Mouse (Mus musculus): ENCODE data around the gene Riiad1. TPM values are rescaled to one million over a fixed set of nuclear protein-coding genes. Genes with fewer than 3 reads are reported as not detected.

The Riiad1 gene
- not detected in 2 replicates for total RNA-seq (2012; rRNA removed)
- not detected in 2 replicates for total RNA-seq (2014; rRNA removed)
- not detected in 2 replicates for polyA plus RNA-seq (2012; ENCODE audit: insufficient read length, low read depth)

DNA sequence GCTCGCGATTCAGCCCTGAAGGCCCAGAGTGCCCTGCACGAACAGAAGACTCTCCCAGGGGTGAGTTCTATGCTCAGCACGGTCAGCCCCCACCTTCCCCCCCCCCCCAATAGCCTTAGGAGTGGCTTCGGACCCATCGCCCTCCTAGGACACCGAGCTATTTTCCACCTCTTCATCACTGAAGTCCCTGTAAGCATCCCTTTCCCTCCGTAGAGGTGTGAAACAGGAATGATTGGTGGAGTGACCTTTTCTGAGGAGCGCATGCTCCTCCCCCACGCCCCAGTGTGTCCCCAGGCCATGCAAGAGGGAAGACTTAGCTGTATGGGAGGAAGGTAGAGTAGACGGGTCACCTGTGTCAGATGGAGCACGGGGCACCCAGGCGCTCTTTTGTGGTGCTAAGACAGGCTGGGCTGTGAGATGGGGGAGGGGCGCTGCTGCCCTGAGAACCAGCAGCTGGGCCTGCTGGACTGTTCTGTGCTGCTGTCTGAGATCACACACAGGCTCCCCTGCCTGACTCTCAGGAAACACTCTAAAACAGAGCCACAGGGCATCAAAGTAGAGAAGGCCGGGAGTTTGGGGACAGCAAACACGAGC is at the start of gene Riiad1:
Gene Riiad1 (minus strand): TSS at position 51 of the 594 bp plus-strand sequence.
- H3K27me3 ChIP-seq (replicated peaks): no peaks in the 10 kb centered on the region
- H3K4me2 ChIP-seq (ENCODE audit: insufficient read depth, low read depth, poor library complexity, severe bottlenecking): no peak within 1 kb of the TSS
- dilution Hi-C loops (cut with MboI; ENCODE audit: extremely low pct_ligation_motif_present, extremely low pct_unique_long_range_greater_than_20kb, low sequenced_read_pairs): no loop called here
- no peak within 1 kb of the TSS for H3K4me3 ChIP-seq (replicated peaks in 1 of 3; ENCODE audit: low read depth in 2 of 3, low read length in 2 of 3, poor library complexity in 1 of 3)
- peaks cover 0 to 26% of the 10 kb centered on the region in 2 experiments for H3K4me1 ChIP-seq (ENCODE audit: control insufficient read depth in 1 of 2, insufficient read depth in 2 of 2)
- H3K9ac ChIP-seq (ENCODE audit: insufficient read depth, low read depth): no peak within 1 kb of the TSS
- no peak for DNase-seq (ENCODE audit: extremely low read depth)
- H3K27ac ChIP-seq (ENCODE audit: insufficient read depth, low read depth): no peak within 1 kb of the TSS
- in situ Hi-C loops (cut with MboI; ENCODE audit: low pct_ligation_motif_present, low pct_unique_long_range_greater_than_20kb, low sequenced_read_pairs): no loop called here
- no peak for TF ChIP-seq USF2 (conservative IDR thresholded peaks at IDR 0.05; ENCODE audit: low read depth, low read length)
- TF ChIP-seq NRF1 (IDR thresholded peaks at IDR 0.05; ENCODE audit: low read depth, low read length): no peak
- TF ChIP-seq EP300 (IDR thresholded peaks at IDR 0.05; ENCODE audit: low read length): no peak
- no peak for TF ChIP-seq ZKSCAN1 (IDR thresholded peaks at IDR 0.05; ENCODE audit: borderline replicate concordance, low read depth, low read length)
- peaks cover 0 to 4% of the 10 kb centered on the region in 2 experiments for H3K36me3 ChIP-seq (replicated peaks in 1 of 2; ENCODE audit: control insufficient read depth in 1 of 2, insufficient read depth in 1 of 2, low read length in 1 of 2)
- no peaks in the 10 kb centered on the region for H3K9me3 ChIP-seq (replicated peaks; ENCODE audit: low read length)
- H3K79me2 ChIP-seq (replicated peaks; ENCODE audit: control insufficient read depth, extremely low read depth, insufficient read depth, poor library complexity, severe bottlenecking): no peaks in the 10 kb centered on the region

DNA sequence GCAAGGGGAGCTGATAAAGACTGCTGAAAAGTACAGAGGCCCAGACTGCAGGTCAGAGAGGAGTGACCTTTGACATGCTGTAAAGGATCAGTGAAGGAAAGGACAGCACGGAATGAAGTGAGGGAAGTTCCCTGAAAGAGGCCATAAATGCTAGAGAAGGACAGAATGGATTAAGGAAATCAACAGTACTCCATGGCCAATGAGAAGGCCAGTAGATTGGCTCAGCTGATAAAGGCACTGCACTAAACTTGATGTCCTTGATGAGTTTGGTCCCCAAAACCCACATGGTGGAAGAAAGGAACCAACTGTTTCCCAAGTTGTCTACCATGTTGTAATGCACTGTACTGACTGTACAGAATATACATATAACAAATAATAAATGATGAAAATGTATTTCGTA is 46.6 kb upstream of the Riiad1 start:
- Histone ChIP-seq H3K9me3 (replicated peaks; ENCODE audit: low read length) (no peaks in the 10 kb centered on the region), H3K36me3 (replicated peaks in 1 of 2; ENCODE audit: control insufficient read depth in 1 of 2, insufficient read depth in 1 of 2, low read length in 1 of 2) (peaks cover 13 to 78% of the 10 kb centered on the region in 2 experiments), H3K4me1 (ENCODE audit: control insufficient read depth in 1 of 2, insufficient read depth in 2 of 2) (no peaks in the 10 kb centered on the region), H3K4me3 (replicated peaks in 1 of 3; ENCODE audit: low read depth in 2 of 3, low read length in 2 of 3, poor library complexity in 1 of 3) (no peak overlapping the region), H3K27me3 (replicated peaks) (no peaks in the 10 kb centered on the region), H3K79me2 (replicated peaks; ENCODE audit: control insufficient read depth, extremely low read depth, insufficient read depth, poor library complexity, severe bottlenecking) (no peaks in the 10 kb centered on the region), H3K27ac (ENCODE audit: insufficient read depth, low read depth) (no peak overlapping the region), H3K4me2 (ENCODE audit: insufficient read depth, low read depth, poor library complexity, severe bottlenecking) (no peak overlapping the region), H3K9ac (ENCODE audit: insufficient read depth, low read depth) (no peak overlapping the region)
- dilution Hi-C loops (cut with MboI; ENCODE audit: extremely low pct_ligation_motif_present, extremely low pct_unique_long_range_greater_than_20kb, low sequenced_read_pairs) (no loop called here), in situ Hi-C loops (cut with MboI; ENCODE audit: low pct_ligation_motif_present, low pct_unique_long_range_greater_than_20kb, low sequenced_read_pairs) (no loop called here)
- no peak for DNase-seq (ENCODE audit: extremely low read depth)
- no peak for TF ChIP-seq NELFE (IDR thresholded peaks at IDR 0.05; ENCODE audit: low read depth, low read length)
- TF ChIP-seq ZMIZ1 (IDR thresholded peaks at IDR 0.05; ENCODE audit: low read depth, low read length): no peak
- TF ChIP-seq IRF4 (IDR thresholded peaks at IDR 0.05; ENCODE audit: low read depth, low read length): no peak
- TF ChIP-seq EP300 (IDR thresholded peaks at IDR 0.05; ENCODE audit: low read length): no peak
- no peak for TF ChIP-seq USF1 (IDR thresholded peaks at IDR 0.05; ENCODE audit: low read depth, low read length)
- TF ChIP-seq RAD21 (IDR thresholded peaks at IDR 0.05; ENCODE audit: low read depth, low read length): no peak
- no peak for TF ChIP-seq UBTF (IDR thresholded peaks at IDR 0.05; ENCODE audit: low read depth, low read length)
- no peak for TF ChIP-seq RCOR1 (conservative IDR thresholded peaks at IDR 0.05; ENCODE audit: low read depth, low read length)

DNA sequence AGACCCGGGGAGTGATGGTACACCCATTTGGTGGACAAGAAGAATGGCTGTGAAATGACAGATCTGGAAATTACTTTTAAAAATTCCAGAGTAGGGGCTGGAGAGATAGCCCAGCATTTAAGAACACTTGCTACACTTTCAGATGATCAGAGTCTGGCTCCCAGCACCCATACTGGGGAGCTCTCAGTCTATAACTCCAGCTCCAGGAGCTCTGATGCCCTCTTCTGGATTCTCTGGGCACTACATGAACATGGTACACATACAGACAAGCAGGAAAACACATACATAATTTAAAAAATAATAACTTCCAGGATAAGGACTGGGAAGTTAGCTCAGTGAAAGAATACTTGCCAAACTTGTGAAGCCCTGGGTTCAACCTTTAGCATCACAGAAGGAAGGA is 26.5 kb upstream of the Riiad1 start:
- dilution Hi-C loops (cut with MboI; ENCODE audit: extremely low pct_ligation_motif_present, extremely low pct_unique_long_range_greater_than_20kb, low sequenced_read_pairs) (no loop called here), in situ Hi-C loops (cut with MboI; ENCODE audit: low pct_ligation_motif_present, low pct_unique_long_range_greater_than_20kb, low sequenced_read_pairs) (no loop called here)
- no peak overlapping the region for H3K27ac ChIP-seq (ENCODE audit: insufficient read depth, low read depth)
- no peaks in the 10 kb centered on the region for H3K79me2 ChIP-seq (replicated peaks; ENCODE audit: control insufficient read depth, extremely low read depth, insufficient read depth, poor library complexity, severe bottlenecking)
- H3K4me3 ChIP-seq (replicated peaks in 1 of 3; ENCODE audit: low read depth in 2 of 3, low read length in 2 of 3, poor library complexity in 1 of 3): no peak overlapping the region
- peaks cover 36 to 81% of the 10 kb centered on the region in 2 experiments for H3K36me3 ChIP-seq (replicated peaks in 1 of 2; ENCODE audit: control insufficient read depth in 1 of 2, insufficient read depth in 1 of 2, low read length in 1 of 2)
- TF ChIP-seq HCFC1 (IDR thresholded peaks at IDR 0.05; ENCODE audit: low read depth, low read length) (no peak), USF2 (conservative IDR thresholded peaks at IDR 0.05; ENCODE audit: low read depth, low read length) (no peak), KAT2A (IDR thresholded peaks at IDR 0.05; ENCODE audit: insufficient replicate concordance, low read length) (no peak), CHD1 (IDR thresholded peaks at IDR 0.05; ENCODE audit: low read depth, low read length) (no peak), ETS1 (conservative IDR thresholded peaks at IDR 0.05; ENCODE audit: low read depth, low read length) (no peak), NELFE (IDR thresholded peaks at IDR 0.05; ENCODE audit: low read depth, low read length) (no peak), RAD21 (IDR thresholded peaks at IDR 0.05; ENCODE audit: low read depth, low read length) (no peak), ZC3H11A (IDR thresholded peaks at IDR 0.05; ENCODE audit: low read depth, low read length) (no peak), CTCF (conservative IDR thresholded peaks at IDR 0.05 in 1 of 2, IDR thresholded peaks at IDR 0.05 in 1 of 2; ENCODE audit: low read depth in 2 of 2, low read length in 2 of 2) (peak in 1 of 2 experiments; percentile 33; a peak in 2 of 4 replicates), SMC3 (IDR thresholded peaks at IDR 0.05; ENCODE audit: low read depth, low read length) (peak; percentile 14; the same call in 1 of the 2 replicates), MYC (IDR thresholded peaks at IDR 0.05; ENCODE audit: low read depth, low read length) (no peak)
- H3K9me3 ChIP-seq (replicated peaks; ENCODE audit: low read length): no peaks in the 10 kb centered on the region
- no peaks in the 10 kb centered on the region for H3K27me3 ChIP-seq (replicated peaks)
- H3K9ac ChIP-seq (ENCODE audit: insufficient read depth, low read depth): no peak overlapping the region
- DNase-seq (ENCODE audit: extremely low read depth): peak; percentile 17
- no peaks in the 10 kb centered on the region for H3K4me1 ChIP-seq (ENCODE audit: control insufficient read depth in 1 of 2, insufficient read depth in 2 of 2)
- H3K4me2 ChIP-seq (ENCODE audit: insufficient read depth, low read depth, poor library complexity, severe bottlenecking): no peak overlapping the region
